Mouse (Mus musculus) cerebellum, adult 2 months (tissue): ENCODE measurements around the gene Cfap100.

Source experiments
- CTCF ChIP-seq: fragments of 200-500 bp; IDR thresholded peaks from 2 replicates; pipeline ENCODE4 v1.5.1; 2011; ENCODE audit warnings: low read depth, mild to moderate bottlenecking, control low read depth, low read length, moderate library complexity, borderline replicate concordance; ENCODE audit not compliant: insufficient read depth
- POLR2A ChIP-seq: fragments of 200-500 bp; IDR thresholded peaks from 2 replicates; pipeline ENCODE4 v1.6.1; 2011; ENCODE audit warnings: low read length, control low read depth, borderline replicate concordance; ENCODE audit not compliant: insufficient read depth

DNA sequence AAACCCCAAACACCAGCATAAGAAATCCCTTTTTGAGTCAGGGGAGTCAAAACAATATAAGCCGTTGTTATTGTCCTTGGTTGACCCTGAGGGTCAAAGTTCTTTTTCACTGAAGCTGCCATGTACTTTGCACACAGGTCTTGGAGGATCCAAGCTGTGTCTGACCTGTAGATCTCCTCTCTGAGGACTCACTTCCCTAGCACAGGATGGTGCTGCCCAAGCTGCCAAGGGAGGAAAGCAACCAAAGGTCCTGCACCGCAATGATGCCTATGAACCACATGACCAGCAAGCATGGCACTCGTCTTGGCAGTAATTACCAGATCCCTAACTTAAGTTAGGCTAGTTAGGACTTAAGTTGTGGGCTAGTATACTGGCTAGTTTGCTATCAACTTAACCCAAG, 3.2 kb downstream of the Cfap100 start:
- TF ChIP-seq CTCF (no peak), POLR2A (no peak)
